Mouse (Mus musculus) stomach, postnatal 0 days (tissue): ENCODE results near the gene Ifrd2.

ENCODE experiments used
- CTCF ChIP-seq: IDR thresholded peaks from 2 replicates; pipeline ENCODE4 v1.5.1; 2016; ENCODE audit warnings: antibody characterized with exemption, low read depth, mild to moderate bottlenecking, moderate library complexity
- EP300 ChIP-seq: optimal IDR thresholded peaks from 2 replicates; pipeline ENCODE3; 2016; ENCODE audit warnings: antibody characterized with exemption

DNA sequence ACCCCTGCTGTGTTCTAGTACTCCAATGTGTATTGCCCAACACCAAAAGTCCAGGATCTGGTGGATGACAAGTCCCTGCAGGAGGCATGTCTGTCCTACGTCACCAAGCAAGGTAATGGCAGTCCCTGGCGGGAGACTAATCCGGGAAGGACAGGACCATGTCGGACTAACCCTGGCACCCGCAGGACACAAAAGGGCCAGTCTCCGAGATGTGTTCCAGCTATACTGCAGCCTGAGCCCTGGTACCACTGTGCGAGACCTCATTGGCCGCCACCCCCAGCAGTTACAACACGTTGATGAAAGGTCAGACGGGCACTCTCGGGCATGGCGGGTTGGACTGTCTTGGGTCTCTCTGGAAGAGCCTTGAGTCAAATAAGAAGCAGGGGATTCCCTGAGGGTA lies 42.7 kb upstream of the Ifrd2 start:
- TF ChIP-seq EP300, result no peak
- no peak for TF ChIP-seq CTCF
